Mouse (Mus musculus) cerebellum, adult 9-10 months (tissue): Measurements from ENCODE around the gene Acvr1.

Experiments
- DNase-seq: peaks from one replicate; pipeline ENCODE4 v3.0.0; 2022

Acvr1 gene

DNA sequence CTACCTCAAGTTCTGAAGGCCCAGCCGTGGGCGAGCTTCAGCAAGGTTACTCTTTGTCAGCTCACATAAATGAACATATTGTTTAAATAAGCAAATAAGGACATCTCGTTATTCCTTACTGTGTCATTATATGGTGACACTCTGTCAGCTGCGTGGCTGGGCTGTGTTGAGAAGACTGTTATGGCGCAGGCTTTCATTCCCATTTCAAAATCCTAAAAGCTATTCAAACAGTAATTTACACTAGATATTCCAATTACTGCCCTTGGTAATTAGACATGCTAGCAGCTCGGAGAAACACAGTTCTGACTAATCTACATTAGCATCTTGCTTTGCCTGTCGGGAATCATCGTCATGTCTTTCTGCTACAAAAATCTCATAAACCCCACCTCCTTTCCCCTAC is 91.4 kb downstream of the Acvr1 start:
- DNase-seq = no peak

DNA sequence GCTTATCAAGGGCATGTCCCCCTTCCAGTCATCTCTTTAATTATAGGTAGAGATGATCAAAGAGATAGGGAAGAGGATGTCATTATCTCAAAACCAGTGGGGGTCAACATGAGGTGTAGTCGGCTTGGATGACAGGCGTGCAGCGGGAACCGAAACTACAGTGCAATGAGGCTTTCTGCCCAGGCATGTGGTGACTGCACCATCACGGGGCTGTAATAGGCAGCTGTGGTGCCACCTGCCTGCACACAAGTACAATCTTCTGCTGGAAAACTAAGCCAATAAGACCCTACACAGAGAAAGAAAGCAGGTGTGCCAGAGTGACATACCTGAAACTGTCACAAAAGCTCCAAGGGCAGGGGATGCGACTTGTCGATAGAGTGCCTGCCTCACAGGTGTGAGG is 96.7 kb downstream of the Acvr1 start:
- no peak for DNase-seq

DNA sequence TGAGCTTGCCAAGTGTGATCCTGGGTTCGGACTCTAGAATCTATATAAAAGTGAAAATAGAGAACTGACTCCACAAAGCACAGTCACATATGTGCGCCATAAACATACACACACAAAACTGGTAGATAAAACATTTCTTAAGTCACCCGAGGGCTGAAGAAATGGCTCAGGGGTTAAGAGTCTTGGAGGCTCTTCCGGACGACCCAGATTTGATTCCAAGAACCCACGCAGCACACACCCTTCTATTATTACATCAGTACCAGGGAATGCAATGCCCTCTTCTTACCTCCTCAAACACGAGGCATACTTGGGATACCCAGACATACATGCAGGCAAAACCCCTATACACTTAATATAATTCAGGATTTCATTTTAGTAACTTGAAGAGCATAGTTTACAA is 97.1 kb downstream of the Acvr1 start, which contains the start of gene Gm17409:
Gene Gm17409, plus strand, starts transcription at position 301 of the 400 bp plus-strand sequence.
- DNase-seq = no peak

DNA sequence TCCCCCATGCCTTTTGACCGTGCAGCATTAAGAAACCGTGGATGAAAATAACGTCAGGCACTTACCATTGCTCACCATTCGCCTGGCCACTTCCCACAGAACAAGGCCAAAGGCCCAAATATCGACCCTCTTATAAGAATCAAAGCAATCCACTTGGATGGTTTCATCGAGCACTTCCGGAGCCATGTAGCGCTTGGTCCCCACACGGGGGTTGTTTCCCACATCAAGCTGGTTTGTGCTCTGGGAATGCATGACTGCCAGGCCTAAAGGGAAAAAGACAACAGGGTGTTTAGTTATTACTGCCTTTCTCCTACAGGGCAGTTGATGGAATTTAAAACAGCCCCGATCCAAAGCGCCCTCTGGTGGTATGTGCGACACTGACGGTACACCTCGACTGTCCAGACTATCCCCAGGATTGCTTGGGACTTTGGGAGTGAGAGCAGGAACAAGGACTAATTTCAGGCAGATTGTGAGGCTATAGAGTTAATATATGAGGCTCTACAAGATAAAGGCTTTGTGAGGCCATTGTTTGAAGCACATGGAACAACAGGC is 108.1 kb downstream of the Acvr1 start:
- peak; percentile 61 for DNase-seq

DNA sequence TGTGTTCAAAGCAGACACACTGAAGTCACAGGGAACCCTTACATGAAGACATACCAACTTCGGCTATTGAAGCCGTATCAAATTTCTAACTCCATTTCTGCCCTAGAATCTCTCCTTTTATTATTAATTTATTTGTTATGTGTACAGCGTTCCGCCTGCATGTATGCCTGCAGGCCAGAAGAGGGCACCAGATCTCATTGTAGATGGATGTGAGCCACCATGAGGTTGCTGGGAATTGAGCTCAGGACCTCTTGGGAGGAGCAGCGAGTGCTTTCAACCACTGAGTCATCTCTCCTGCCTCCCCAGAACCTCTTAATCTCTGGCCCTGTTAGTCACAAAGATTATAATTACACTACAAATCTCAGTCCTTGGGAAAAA is 109.5 kb downstream of the Acvr1 start:
- DNase-seq = no peak

DNA sequence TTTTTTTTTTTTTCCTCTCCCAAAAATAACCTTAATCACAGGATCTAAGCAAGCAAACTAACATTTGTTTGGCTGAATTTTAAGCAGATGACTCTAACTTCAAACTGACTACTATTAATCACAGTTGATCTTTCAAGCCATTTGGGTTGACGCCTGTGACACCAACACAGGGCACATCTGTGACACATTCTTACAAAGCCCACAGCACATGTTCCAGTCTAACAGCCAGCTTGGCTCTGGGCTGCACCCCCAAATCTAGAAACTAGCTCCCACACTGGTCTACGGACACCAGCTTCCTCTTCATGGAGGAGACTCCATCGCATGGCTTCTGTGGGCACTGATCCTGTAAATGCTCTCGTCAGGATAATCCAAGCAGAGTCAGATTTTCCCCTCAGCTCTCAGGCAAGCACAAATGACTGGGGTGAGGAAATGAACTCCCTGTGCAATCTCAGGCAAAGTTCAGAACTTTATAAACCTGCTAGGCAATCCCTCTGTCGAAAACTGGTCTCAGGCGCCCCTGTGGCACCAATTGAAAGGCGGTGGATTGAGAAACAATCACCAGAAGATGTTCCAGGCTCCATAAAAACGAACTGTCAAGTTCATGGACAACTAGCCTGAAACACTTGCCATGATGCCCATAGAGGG is 110.0 kb downstream of the Acvr1 start:
- no peak for DNase-seq

DNA sequence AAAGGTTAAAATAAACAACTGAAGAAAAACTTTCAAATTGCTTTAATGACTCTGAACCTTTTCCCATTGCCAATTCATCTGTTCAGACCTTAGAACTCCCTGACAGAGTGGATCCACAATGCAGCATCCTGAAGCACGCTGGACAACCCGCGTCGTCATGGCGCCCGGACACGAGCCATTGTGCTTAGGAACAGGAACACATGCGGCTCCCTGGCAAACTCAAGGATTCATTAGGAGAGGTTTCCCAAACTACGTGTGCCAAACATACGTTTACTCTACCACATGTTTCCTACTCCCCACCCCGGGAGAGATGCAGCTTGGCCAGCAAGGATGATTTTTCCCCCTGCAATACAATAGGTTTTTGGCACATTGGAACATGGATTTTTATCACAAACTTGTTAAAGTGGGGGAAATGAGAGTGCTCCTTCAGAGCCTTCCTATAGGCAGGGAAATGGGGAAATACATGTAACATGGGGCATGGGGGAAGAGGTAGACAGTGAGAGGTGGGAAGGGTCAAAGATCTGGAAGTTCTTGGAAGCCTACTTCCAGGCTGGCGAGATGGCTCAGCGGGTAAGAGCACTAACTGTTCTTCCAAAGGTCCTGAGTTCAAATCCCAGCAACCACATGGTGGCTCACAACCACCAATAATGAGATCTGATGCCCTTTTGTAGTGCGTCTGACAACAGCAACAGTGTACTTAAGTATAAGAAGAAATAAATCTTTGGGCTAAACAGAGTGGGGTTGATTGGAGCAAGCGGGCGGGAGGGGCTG is 112.7 kb downstream of the Acvr1 start:
- peak; percentile 34 for DNase-seq

DNA sequence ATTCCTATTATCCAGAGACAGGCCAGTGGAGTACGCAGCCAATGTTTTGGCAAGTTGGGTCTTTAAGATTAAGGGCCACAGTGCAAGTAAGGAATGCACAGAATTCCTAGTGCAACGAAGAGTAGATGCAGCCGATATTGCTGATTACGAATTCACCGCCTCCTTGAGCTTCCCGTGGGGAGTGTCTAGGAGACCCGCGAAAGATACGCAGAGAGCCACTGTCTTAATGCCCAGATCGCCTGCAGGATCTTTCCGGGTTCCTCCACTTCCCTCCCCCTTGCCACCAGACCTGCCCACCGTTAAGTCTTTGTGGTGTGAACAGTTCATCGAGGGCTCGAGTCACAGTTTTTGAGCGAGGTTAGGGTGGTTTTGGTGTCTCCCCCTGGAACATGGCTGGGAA is 120.0 kb downstream of the Acvr1 start:
- DNase-seq = no peak

DNA sequence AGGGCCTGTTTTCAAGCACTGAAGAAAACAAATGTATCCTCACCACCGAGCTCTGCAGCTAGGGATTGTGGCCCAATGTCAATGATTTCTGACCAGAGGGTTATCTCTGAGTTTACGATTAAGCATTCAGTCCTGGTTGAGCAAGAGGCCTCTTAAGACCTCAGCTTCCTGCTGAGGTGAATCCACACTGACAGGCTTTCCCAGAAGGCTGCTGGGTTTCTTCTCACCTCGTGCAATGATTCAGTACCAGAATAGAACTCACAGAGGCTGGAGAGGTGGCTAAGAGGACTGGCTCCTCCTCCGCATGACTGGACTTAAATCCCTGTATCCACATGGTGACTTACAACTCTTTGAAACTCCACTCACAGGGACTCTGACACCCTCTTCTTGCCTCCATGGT is 123.8 kb downstream of the Acvr1 start:
- no peak for DNase-seq

DNA sequence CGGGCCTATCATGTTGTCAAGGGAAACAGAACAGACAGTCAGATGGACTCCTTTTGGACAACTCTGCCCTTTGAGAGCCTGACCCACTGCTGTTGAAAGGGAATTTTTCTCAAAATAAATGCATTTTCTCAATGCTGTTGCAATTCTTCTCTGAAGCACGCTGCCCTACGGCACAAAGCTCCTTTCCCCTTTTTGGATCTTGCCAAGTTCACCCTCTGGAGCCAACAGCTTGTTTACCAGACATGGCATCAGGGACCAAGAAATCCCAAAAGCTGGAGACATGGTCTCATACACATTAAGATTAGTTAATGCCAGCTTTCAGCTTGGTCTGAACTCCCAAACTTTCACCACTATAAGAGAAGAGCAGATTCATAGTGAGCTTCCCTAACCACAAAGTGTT is 130.0 kb downstream of the Acvr1 start:
- DNase-seq = no peak

DNA sequence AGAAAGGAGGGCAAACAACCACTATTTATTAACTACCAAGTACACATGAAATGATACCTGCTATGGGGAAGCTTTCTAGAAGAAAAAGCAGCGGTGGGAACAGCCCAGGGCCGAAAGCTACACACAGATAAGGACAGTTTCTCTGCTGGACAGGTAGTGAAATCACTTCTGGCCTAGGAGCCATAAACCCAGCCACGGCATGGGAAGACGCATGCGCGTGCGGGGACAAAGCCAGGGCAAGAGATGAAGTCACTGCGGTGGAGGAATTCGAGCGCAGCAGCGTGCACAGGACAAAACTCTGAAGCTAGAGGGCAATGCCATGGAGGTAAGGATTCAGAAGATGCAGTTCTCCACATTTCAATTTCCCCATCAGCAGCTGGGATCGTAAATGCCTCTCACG is 131.4 kb downstream of the Acvr1 start:
- no peak for DNase-seq

DNA sequence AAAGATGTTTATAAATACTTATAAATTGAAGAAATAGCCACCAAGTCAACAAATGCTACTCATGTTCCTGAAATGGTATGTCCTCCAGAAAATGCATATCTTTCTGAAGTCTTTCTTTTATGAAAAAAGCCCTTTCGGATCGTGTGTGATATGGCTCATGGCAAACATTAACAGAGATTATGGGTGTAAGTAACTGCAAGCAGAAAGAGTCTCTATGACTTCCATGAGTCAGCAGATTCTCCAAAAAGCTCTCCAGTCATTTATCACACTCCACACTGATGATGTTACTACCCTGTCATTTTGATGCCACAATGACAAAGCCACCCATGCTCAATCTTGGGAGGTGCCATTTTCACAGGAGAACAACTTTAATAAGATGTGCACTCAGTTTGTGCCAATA is 132.5 kb downstream of the Acvr1 start:
- no peak for DNase-seq

DNA sequence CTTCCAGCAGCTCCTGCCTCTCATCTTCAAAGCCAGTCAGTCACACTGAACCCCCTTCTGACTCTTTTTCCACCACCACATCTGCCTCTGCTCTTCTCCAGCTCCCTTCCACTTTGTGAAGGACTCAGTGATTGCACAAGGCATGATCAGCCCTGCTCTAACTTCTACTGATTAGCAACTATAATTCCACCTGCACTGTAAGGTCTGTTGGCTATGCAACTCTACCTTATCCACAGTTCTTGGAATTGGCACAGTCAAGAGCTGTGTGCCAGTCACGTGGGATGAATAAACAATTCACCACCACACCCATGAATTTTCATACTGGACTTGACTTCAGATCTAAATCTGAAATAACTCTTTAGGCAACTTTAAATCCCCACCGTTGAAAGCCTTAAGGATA is 133.6 kb downstream of the Acvr1 start:
- no peak for DNase-seq

DNA sequence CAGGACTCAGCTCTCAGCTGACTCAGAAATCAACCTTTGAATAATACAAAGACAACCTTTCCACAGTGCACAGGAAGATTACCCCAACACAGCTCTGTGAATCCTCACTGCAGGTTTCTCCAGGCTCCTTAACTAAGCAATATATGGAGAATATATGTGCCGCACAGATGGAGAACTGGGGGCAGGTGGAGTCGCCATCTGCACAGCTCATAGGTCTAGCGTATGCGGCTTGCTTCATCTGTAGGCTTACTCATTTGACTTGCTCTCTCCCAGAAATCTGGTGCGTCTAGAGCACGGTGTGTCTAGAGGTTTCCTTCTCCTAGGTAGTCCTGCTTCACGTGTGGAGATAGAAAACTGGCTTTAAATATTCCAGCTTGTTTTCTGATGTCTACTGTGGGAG is 134.7 kb downstream of the Acvr1 start:
- no peak for DNase-seq

DNA sequence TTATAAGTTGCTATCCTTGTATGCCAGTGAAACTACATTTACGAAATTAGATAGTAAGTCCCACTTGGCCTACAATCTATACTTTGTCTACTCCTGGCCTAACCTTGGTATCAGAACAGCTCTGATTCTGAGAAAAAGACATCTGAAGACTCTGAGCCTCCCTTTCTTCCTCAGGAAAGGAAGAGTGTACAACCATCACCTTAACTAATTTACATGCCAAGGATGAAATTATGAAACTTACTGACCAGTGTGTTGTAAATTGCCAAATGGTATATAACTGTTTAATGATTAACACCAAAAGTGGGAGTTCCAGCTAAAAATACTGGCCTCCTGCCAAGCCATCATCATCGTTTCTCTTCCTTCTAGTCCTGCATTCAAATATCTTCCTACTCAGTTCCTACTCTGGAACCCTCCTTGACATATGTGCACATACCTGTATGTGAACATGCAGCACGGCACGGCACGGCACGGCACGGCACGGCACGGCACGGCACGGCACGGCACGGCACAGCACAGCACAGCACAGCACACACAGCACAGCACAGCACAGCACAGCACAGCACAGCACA is 141.4 kb downstream of the Acvr1 start:
- no peak for DNase-seq

DNA sequence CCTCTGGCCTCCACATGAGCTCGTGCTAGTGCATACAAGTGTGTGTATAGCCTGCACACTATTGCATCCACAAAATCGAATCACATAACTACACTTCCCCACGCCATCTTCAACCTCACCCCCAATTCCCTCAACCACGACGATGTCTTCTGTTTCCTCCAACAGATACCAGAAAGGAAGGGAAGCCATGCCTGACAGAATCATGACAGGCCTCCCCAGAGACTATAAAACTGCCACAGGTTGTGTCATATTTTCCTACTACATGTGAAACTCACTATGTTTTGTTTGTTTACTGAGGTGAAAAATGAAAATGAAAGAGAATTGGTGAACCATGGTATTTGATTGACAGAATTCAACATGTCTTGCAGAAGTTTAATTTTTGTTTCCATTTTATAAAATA is 143.6 kb downstream of the Acvr1 start:
- DNase-seq = no peak

DNA sequence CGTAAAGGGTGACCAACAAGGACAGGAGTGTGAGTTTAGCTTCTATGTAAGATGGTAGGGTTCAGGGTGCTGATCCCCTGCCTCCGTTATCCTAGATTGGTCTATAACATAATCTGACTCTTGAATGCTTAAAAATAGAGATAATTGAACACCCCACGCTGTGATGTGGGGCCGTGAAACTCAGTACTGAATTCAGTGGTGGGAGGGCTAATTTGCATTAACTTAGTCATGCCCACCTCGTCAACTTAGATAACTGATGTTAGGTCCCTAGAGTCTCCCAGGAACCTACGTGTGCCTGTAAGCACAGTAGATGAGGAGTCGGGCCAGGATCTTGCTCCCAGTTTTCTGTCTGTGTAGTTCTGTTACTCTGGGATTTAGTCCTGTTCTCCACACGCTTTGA is 147.4 kb downstream of the Acvr1 start:
- DNase-seq = no peak

DNA sequence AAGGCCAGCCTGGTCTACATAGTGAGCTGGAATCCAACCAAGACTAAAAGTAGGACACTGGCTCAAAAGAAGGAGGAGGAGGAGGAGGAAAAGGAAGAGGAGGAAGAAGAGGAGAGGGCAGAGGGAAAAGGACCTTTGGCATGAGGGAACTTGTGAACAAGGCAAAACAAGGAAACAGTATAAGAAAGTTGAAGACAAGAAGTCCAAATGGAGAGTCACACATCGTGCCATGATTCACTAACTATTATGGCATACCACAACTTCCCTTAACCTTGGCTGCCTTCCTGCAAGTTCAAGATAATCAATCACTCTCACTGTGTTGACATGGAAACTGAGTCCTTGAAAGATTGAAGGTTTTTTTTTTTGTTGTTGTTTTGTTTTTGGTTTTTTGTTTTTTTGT is 148.8 kb downstream of the Acvr1 start:
- DNase-seq = no peak

DNA sequence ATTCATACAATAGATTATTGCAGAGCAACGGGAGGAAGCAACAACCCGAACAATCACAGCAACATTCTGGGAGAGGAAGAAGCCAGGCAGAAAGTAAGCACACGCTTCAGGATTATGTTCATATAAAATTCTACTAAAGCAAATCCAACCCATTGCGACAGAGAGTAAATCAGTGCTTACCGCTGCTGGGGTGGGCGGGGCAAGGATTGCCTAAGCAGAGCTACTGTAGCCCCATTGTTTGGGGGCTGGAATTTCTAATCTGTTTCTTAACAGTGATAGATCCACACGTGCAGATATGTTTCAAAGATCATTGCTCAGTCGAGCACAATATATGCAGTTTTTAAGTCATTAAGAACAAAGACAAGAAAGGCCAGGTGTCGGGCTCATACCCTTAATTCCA is 149.3 kb downstream of the Acvr1 start:
- DNase-seq = no peak

DNA sequence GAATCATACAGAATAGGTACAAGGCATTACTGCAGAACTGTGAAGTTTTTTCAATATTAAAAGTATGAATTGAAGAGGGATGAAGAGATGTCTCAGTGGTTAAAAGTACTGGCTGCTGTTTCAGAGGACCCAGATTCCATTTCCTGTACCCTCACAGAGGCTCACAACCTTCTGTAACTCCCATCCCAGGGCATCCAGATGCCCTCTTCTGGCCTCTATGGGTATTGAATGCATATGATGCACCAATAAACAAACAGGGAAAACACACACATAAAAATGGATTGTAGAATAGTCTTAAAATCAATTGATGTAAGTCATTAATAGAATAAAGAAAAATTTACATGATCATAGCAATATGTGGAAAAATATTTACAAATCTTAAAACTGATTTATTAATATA is 151.9 kb downstream of the Acvr1 start:
- no peak for DNase-seq

DNA sequence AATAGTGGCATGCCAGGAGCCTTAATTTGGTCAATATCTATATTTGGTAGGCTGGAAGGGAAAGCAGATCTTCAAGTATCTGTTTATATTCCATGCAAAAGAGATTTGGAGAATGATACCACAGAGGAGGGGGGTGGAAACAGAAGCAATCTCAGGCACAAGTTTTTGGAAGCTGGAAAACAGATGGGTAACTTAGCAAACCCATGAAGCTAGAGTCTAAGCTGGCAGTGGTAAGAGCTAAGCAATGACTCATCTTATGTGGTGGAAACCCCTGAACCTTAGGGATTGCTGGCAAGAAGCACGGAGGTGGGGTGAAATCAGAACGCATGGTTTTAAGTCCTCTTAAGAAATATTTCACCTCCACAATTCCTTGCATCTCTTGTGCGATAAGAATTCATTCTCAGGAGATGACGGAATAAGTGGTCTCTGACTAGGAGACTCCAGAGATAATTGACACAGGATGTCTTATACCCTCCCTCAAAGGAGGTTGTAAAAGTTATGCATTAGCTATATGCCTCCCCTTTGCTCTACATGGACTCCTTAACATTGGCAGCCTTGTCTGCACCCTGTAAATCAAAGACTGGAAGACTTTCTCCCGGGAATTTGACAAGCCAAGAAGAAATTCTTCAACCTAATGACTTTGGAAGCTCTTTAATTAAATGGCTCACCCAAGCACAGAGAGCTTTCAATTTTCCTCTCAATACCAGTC is 157.9 kb downstream of the Acvr1 start:
- no peak for DNase-seq

DNA sequence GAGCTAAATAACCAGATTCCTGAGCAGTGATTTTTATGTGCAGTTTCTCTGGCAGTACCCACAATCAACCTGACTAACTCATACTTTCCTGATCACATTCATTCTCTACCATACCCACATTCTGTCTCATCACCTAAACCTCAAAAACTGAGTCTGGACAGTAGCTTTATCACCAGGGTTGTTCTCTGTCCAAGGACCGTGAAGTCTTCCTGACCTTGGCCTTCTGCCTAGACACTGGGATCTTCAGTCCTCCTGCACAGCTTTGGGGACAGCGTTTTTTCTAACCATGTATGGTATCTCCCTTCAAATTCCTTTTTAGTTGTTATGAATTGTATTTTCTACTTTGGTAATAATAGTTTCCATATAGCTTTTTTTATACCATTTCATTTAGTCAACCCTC is 163.5 kb downstream of the Acvr1 start:
- DNase-seq = no peak

DNA sequence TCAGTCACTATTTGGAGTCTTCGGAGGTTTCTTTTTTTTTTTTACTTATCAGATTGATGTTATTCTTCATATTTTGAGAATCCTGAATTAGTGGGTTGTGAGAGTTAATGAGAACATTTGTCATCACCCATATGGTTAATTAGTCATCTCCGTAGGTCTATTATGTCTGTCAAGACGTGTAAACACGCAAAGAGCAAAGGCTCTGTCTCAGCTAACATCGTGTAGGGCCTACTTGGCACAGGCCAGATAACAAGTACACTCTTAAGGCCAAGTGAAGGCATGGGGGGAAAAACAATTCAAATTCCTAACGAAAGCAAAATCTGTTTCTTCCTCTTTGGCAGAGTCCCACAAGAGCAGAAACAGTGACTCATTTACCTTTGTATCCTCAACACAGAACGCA is 178.4 kb downstream of the Acvr1 start:
- no peak for DNase-seq

DNA sequence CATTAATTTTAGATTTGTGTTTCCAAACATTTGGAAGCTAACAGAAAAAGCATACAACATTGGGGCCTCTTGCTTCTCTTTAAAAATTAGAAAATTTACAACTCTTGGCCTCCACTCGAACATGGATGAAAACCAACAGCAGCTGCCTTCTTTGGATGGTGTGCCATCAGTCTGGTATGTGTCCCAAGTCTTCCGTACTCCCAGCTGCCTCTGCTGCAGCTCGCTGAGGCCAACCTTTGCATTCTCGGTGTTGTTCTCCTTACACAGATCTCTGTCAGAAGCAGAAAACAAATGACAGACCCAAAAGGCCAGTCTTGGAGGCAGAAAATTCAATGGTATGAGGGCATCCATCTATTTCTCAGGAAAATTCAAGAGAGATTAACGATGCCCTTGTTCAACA is 186.9 kb downstream of the Acvr1 start:
- DNase-seq = no peak
